18 mouse cellular contexts compared by ENCODE assay signal in the genomic region with DNA sequence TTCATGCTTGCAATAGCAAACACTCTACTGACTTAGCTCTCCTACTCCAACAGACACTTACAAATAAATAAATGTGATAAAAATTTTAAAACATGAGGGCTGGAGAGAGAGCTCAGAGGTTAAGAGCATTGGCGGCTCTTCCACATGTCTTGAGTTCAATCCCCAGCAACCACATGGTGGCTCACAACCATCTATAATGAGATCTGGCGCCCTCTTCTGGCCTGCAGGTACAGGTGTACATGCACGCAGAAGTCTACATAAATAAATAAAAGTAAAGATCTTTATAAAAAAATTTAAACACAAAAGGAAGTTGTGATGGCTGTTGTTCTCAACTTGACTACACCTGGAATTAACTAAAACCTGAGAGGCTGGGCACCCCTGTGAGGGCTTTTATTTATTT. TPM values are rescaled to one million over a fixed set of nuclear protein-coding genes. Genes with fewer than 3 reads are reported as not detected.
DNase-seq lines count a peak whose midpoint lies in the region; ATAC-seq and TF ChIP-seq lines count a peak whose summit lies in the region.
"Had no signal": no experiment of that assay in that cellular context is flagged by ENCODE, and none has a peak within 500 bp of the region (broad histone marks: within the 10 kb centered on the region; RNA-seq: fewer than 3 reads in every experiment).

No protein-coding gene starts in this region.

- peak; percentile 35 for TF ChIP-seq RAD21 in CH12.LX (IDR thresholded peaks at IDR 0.05; ENCODE audit: low read depth, low read length)

- no peak overlapping the region for H3K27ac ChIP-seq in layer of hippocampus, adult 2 months
- H3K27ac ChIP-seq in CH12.LX (ENCODE audit: insufficient read depth, low read depth), result no peak overlapping the region
- no peak overlapping the region for H3K27ac ChIP-seq in hindbrain, embryonic 13.5 days
- H3K27ac ChIP-seq: hindbrain, embryonic 10.5 days; kidney, embryonic 15.5 days; limb, embryonic 15.5 days had no signal

- no peak for TF ChIP-seq EP300 in CH12.LX (IDR thresholded peaks at IDR 0.05; ENCODE audit: low read length)

- 0 out of 2 replicates have a peak, but pooled peaks have one; percentile 26 for ATAC-seq in erythroblast, adult 5-6 weeks (replicated peaks; ENCODE audit: low FRiP score, poor library complexity, severe bottlenecking)
- ATAC-seq in hindbrain, embryonic 13.5 days (ENCODE audit: low FRiP score), result no peak
- no peak for ATAC-seq in activated CD4-positive, CD25-positive, alpha-beta regulatory T cell, adult 4 months

- H3K4me3 ChIP-seq in layer of hippocampus, adult 2 months, result no peak overlapping the region
- H3K4me3 ChIP-seq in CH12.LX (replicated peaks in 1 of 3; ENCODE audit: low read depth in 2 of 3, low read length in 2 of 3, poor library complexity in 1 of 3), result no peak overlapping the region
- no peak overlapping the region for H3K4me3 ChIP-seq in hindbrain, embryonic 13.5 days
- H3K4me3 ChIP-seq: heart, embryonic 12.5 days; hindbrain, embryonic 10.5 days; kidney, embryonic 15.5 days; limb, embryonic 15.5 days had no signal

- no peak for DNase-seq in layer of hippocampus, adult 2 months (ENCODE audit: low spot score in 2 of 2)
- DNase-seq in layer of hippocampus, adult 8-10 months (ENCODE audit: low spot score in 2 of 2), result no peak
- DNase-seq in 416B (ENCODE audit: low read depth), result peak; percentile 37
- DNase-seq in CH12.LX (ENCODE audit: extremely low read depth), result no peak
- no peak for DNase-seq in retina, postnatal 1 day
- DNase-seq: adrenal gland, postnatal 10 days; cerebellum, adult 9-10 months; layer of hippocampus, postnatal 36 days had no signal

- TF ChIP-seq POLR2A in CH12.LX (IDR thresholded peaks at IDR 0.05; ENCODE audit: low read depth, low read length), result no peak

- H3K4me2 ChIP-seq in CH12.LX (ENCODE audit: insufficient read depth, low read depth, poor library complexity, severe bottlenecking), result no peak overlapping the region
- H3K4me2 ChIP-seq in hindbrain, embryonic 13.5 days, result no peak overlapping the region
- H3K4me2 ChIP-seq: heart, embryonic 12.5 days; kidney, embryonic 15.5 days; limb, embryonic 15.5 days had no signal

- dilution Hi-C loops in CH12.LX (cut with MboI; ENCODE audit: extremely low pct_ligation_motif_present, extremely low pct_unique_long_range_greater_than_20kb, low sequenced_read_pairs), result no loop called here

- no peak overlapping the region for H3K9ac ChIP-seq in CH12.LX (ENCODE audit: insufficient read depth, low read depth)
- no peak overlapping the region for H3K9ac ChIP-seq in hindbrain, embryonic 13.5 days
- H3K9ac ChIP-seq: heart, embryonic 12.5 days; kidney, embryonic 15.5 days; limb, embryonic 15.5 days had no signal

- in situ Hi-C loops in CH12.LX (cut with MboI; ENCODE audit: low pct_ligation_motif_present, low pct_unique_long_range_greater_than_20kb, low sequenced_read_pairs), result no loop called here

- no peaks in the 10 kb centered on the region for H3K27me3 ChIP-seq in CH12.LX (replicated peaks)
- H3K27me3 ChIP-seq in hindbrain, embryonic 13.5 days, result no peaks in the 10 kb centered on the region
- H3K27me3 ChIP-seq: heart, embryonic 12.5 days; kidney, embryonic 15.5 days; limb, embryonic 15.5 days had no signal

- no peaks in the 10 kb centered on the region for H3K79me2 ChIP-seq in CH12.LX (replicated peaks; ENCODE audit: control insufficient read depth, extremely low read depth, insufficient read depth, poor library complexity, severe bottlenecking)

- H3K9me3 ChIP-seq in CH12.LX (replicated peaks; ENCODE audit: low read length), result no peaks in the 10 kb centered on the region
- no peaks in the 10 kb centered on the region for H3K9me3 ChIP-seq in hindbrain, embryonic 13.5 days
- H3K9me3 ChIP-seq: heart, embryonic 12.5 days; hindbrain, embryonic 10.5 days; kidney, embryonic 15.5 days; limb, embryonic 15.5 days had no signal

- 64% methylated on average over 3 of the region's 3 CpGs for WGBS in hindbrain, embryonic 13.5 days

- peak; percentile 63 for TF ChIP-seq CTCF in layer of hippocampus, adult 2 months (conservative IDR thresholded peaks at IDR 0.05)
- TF ChIP-seq CTCF in CH12.LX (conservative IDR thresholded peaks at IDR 0.05 in 1 of 2, IDR thresholded peaks at IDR 0.05 in 1 of 2; ENCODE audit: low read depth in 2 of 2, low read length in 2 of 2), result peak in 1 of 2 experiments; percentile 65; a peak in 3 of 4 replicates

- peaks cover 10 to 15% of the 10 kb centered on the region in 2 experiments for H3K4me1 ChIP-seq in CH12.LX (ENCODE audit: control insufficient read depth in 1 of 2, insufficient read depth in 2 of 2)
- peaks cover 35% of the 10 kb centered on the region for H3K4me1 ChIP-seq in hindbrain, embryonic 13.5 days (replicated peaks)

- peaks cover 0 to 23% of the 10 kb centered on the region in 2 experiments for H3K36me3 ChIP-seq in CH12.LX (replicated peaks in 1 of 2; ENCODE audit: control insufficient read depth in 1 of 2, insufficient read depth in 1 of 2, low read length in 1 of 2)
- H3K36me3 ChIP-seq in hindbrain, embryonic 13.5 days, result no peaks in the 10 kb centered on the region
- H3K36me3 ChIP-seq: heart, embryonic 12.5 days; hindbrain, embryonic 10.5 days; kidney, embryonic 15.5 days; limb, embryonic 15.5 days had no signal

TF ChIP-seq in CH12.LX, 34 proteins besides CTCF, POLR2A, EP300 and RAD21:
- TF ChIP-seq SMC3 (IDR thresholded peaks at IDR 0.05; ENCODE audit: low read depth, low read length) (peak; percentile 47), MAX (IDR thresholded peaks at IDR 0.05; ENCODE audit: low read length) (no peak), GABPA (IDR thresholded peaks at IDR 0.05; ENCODE audit: insufficient replicate concordance, low read depth, low read length) (no peak), MYC (IDR thresholded peaks at IDR 0.05; ENCODE audit: low read depth, low read length) (peak; percentile 65; the same call in 1 of the 2 replicates), JUND (conservative IDR thresholded peaks at IDR 0.05; ENCODE audit: low read depth, low read length) (no peak)

RNA-seq across cellular contexts. Expression of gene Tbcc, which starts 14.9 kb away (rescaled TPM):
- 10 to 100 TPM; 27.3 to 36.3 TPM for total RNA-seq in layer of hippocampus, adult 2 months (2021)
- total RNA-seq in layer of hippocampus, adult 8-10 months (2022), result 10 to 100 TPM; 24.8 to 38.5 (median 33.2) TPM
- total RNA-seq in CH12.LX (2012; rRNA removed) (27.8 and 32.8 TPM in 2 replicates), CH12.LX (2014; rRNA removed) (19.4 and 21.6 TPM in 2 replicates)
- 15.1 and 16.4 TPM in 2 replicates for polyA plus RNA-seq in CH12.LX (2012; ENCODE audit: insufficient read length, low read depth)
- total RNA-seq in erythroblast, adult 5-6 weeks (2015; ENCODE audit: low replicate concordance), result 2.3 and 8.1 TPM in 2 replicates
- total RNA-seq in erythroblast, adult 5-6 weeks (2017; ENCODE audit: low replicate concordance), result 1.7 and 5.4 TPM in 2 replicates
- polyA plus RNA-seq in hindbrain, embryonic 13.5 days (2015; fragmentation: Nextera tagmentation; extraction: Ambion mirVana), result 58.7 and 63.7 TPM in 2 replicates
- 10 to 100 TPM; 10.4 to 12.4 TPM for polyA plus RNA-seq in activated CD4-positive, CD25-positive, alpha-beta regulatory T cell, adult 4 months (2017; shearing (Covaris generic))

RNA-seq across cellular contexts. Expression of gene Bicral, which starts 17.3 kb away (rescaled TPM):
- total RNA-seq in layer of hippocampus, adult 2 months (2021), result 10 to 100 TPM; 56.1 to 61.3 TPM
- total RNA-seq in layer of hippocampus, adult 8-10 months (2022), result 10 to 100 TPM; 51.9 to 67.7 (median 61.2) TPM
- total RNA-seq in CH12.LX (2012; rRNA removed) (7.1 and 7.4 TPM in 2 replicates), CH12.LX (2014; rRNA removed) (2.4 and 3.0 TPM in 2 replicates)
- 5.0 and 5.9 TPM in 2 replicates for polyA plus RNA-seq in CH12.LX (2012; ENCODE audit: insufficient read length, low read depth)
- total RNA-seq in erythroblast, adult 5-6 weeks (2015; ENCODE audit: low replicate concordance), result 6.5 and 7.5 TPM in 2 replicates
- 3.7 and 4.0 TPM in 2 replicates for total RNA-seq in erythroblast, adult 5-6 weeks (2017; ENCODE audit: low replicate concordance)
- polyA plus RNA-seq in hindbrain, embryonic 13.5 days (2015; fragmentation: Nextera tagmentation; extraction: Ambion mirVana), result 5.9 and 7.8 TPM in 2 replicates
- 1 to 10 TPM; 8.3 to 8.5 TPM for polyA plus RNA-seq in activated CD4-positive, CD25-positive, alpha-beta regulatory T cell, adult 4 months (2017; shearing (Covaris generic))

RNA-seq across cellular contexts. Expression of gene Prph2, which starts 34.6 kb away (rescaled TPM):
- not detected for total RNA-seq in layer of hippocampus, adult 2 months (2021)
- total RNA-seq in layer of hippocampus, adult 8-10 months (2022), result not detected
- not detected in 2 replicates for total RNA-seq in CH12.LX (2012; rRNA removed)
- total RNA-seq in CH12.LX (2014; rRNA removed), result not detected in 2 replicates
- not detected in 2 replicates for polyA plus RNA-seq in CH12.LX (2012; ENCODE audit: insufficient read length, low read depth)
- total RNA-seq in erythroblast, adult 5-6 weeks (2015; ENCODE audit: low replicate concordance), result not detected in 2 replicates
- not detected in 2 replicates for total RNA-seq in erythroblast, adult 5-6 weeks (2017; ENCODE audit: low replicate concordance)
- not detected in 2 replicates for polyA plus RNA-seq in hindbrain, embryonic 13.5 days (2015; fragmentation: Nextera tagmentation; extraction: Ambion mirVana)
- not detected for polyA plus RNA-seq in activated CD4-positive, CD25-positive, alpha-beta regulatory T cell, adult 4 months (2017; shearing (Covaris generic))
- total RNA-seq: adrenal gland, postnatal 10 days; gastrocnemius, adult 8-10 months; layer of hippocampus, postnatal 36 days; megakaryocyte, adult 5-6 weeks had no signal
- polyA plus RNA-seq: forebrain, embryonic 11.5 days; heart, embryonic 12.5 days; hindbrain, embryonic 10.5 days; kidney, embryonic 15.5 days; limb, embryonic 15.5 days had no signal

Comparison
In these comparisons a context has a peak if more than half of its experiments do, and no peak if none do; other contexts are left out.
1. RNA of gene Bicral, which starts 17.3 kb away (total RNA-seq): 51.9 to 67.7 TPM in layer of hippocampus, adult 8-10 months and 56.1 to 61.3 TPM in layer of hippocampus, adult 2 months; 2.4 to 7.4 TPM in CH12.LX and 3.7 to 7.5 TPM in erythroblast, adult 5-6 weeks; every median in the first group is over 4 times any median in the second.